Mouse (Mus musculus): ENCODE measurements around the gene Bhlhb9.
"Not testable (repeated sequence)": the region's sequence is repeated elsewhere in the genome, so short reads cannot be mapped to it uniquely, and the experiment has no call there.

Bhlhb9 gene

DNA sequence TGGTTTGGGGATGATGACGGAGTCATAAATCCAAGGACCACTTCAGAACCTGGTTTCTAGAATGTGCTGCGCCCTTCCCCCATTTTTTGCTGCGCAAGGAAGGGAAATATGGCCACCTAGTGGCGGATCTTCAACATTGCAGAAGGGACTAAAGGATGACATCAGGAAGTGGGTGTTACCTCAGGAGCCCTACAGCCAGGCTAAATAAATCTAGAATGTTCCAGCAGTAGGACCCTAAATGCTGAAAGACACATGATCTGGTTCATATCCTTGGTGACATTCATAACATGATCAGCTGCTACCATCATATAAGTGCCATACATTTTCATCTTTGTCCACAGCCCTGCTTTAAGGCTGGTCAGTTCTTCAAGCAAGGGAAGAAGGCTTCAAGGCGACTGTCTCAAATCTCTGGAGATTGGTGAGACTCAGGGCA is at the start of gene Bhlhb9:
Gene Bhlhb9, plus strand, starts transcription at position 383 of the 433 bp plus-strand sequence.
- DNase-seq (ENCODE audit: low read depth, low spot score), result peak; percentile 33

DNA sequence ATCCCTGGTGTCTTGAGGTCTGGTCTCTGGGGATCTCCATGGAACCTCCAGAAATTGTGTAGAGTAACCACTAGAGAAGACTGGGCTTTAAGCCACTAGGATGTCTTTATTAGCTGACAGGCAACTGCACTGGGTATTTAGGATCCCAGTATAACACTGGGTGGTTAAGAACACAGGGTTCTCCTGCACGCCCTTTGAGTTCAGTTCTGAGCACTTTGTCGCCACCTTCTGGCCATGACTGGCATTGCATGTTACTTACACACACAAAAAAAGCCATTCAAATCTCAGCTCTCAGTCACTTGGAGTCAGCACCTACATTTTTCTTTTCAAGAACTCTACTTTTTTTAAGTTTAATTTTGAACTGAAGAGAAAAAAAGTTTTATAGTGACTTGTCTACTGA is 44.6 kb upstream of the Bhlhb9 start:
- peak; percentile 22 for DNase-seq (ENCODE audit: low read depth, low spot score)

DNA sequence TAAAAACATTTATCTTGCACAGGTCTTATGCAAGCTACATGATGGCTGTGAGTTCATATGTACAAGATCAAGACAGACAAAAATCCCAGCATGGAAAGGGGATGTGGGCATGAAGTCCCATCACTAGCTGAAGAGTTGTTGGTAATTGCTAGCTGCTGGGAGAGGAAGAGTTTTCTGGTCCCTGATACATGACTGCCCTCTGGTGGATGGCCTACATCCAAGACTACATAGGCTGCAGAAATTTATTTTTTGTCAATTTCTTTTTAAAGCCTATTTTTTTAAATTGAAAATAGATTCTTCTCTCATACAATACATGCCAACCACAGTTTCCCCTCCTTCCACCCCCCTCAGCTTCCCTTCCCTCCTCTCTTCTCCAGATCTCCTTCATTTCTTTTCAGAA is 35.7 kb upstream of the Bhlhb9 start:
- no peak for DNase-seq (ENCODE audit: low read depth, low spot score)

DNA sequence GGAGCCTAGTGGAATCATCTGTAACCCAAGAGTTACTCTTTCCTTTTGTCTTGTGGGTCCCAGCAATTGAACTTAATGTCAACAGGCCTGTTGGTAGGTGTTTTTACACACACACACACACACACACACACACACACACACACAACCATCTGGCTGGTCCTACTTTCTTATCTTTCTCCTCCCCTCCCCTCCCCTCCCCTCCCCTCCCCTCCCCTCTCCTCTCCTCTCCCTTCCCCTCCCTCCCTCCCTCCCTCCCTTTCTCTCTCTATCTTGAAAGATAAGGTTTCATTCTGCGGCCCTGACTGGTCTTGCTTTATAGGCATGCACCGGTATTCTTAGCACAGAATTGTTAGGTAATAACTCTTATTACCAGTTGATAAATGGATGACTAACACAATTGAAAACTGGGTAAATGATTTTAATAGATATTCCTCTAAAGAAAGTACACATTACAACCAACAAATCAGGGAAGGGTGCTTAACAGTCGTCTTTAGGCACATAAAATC is 29.3 kb upstream of the Bhlhb9 start:
- DNase-seq (ENCODE audit: low read depth, low spot score), result no peak

DNA sequence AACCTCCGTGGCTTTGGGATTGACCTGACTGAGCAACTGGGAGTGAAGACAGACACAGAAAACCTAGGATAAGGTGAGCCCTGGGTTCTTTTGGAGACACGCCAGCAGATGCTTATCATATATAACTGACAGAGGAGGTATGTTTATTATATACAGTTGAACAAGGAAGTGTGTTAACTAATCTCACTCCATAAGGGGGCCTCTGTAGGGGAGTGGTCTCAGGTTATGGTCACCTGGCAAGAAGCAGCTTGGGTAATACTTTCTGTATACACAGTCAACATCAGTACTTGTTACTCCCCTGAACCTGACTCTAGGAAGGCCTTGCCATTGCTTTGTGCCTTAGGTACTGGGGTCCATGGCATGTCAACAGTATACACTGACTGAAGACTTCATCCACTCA is 28.8 kb upstream of the Bhlhb9 start:
- no peak for DNase-seq (ENCODE audit: low read depth, low spot score)

DNA sequence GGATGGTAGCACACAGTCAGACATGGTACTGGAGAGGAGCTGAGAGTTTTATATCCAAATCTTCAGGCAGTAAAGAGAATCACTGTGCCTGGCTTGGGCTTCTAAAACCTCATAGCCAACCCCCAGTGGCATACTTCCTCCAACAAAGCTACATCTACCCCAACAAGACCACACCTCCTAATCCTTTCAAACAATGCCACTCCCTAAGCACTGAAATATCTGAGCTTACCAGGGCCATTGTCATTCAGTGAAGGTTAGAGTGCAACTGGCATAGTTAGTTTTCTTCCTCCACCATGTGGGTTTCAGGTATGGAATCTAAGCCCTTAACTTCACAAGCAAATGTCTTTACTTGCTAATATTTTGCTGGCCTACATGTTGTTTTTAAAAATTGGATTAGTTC is 5.9 kb upstream of the Bhlhb9 start:
- no peak for DNase-seq (ENCODE audit: low read depth, low spot score)

DNA sequence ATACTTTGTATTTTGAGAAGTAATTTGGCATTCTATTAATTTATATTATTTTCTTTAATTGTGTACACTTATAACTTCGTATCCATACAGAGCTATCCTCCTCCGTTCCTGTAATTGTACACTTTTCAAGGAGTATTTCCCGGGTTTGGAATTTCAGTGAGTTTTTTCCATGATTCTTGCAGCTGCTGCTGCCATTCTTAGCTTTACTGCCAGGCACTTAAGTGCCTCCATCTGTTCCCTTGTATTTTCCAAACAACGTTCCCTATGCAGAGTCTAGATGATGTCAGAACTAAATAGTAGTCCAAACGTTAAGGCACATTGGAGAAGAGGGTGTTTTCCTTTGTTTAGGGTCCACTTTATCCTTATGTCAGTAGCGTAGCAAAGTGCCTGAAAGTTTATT is 5.1 kb upstream of the Bhlhb9 start:
- DNase-seq (ENCODE audit: low read depth, low spot score), result no peak

DNA sequence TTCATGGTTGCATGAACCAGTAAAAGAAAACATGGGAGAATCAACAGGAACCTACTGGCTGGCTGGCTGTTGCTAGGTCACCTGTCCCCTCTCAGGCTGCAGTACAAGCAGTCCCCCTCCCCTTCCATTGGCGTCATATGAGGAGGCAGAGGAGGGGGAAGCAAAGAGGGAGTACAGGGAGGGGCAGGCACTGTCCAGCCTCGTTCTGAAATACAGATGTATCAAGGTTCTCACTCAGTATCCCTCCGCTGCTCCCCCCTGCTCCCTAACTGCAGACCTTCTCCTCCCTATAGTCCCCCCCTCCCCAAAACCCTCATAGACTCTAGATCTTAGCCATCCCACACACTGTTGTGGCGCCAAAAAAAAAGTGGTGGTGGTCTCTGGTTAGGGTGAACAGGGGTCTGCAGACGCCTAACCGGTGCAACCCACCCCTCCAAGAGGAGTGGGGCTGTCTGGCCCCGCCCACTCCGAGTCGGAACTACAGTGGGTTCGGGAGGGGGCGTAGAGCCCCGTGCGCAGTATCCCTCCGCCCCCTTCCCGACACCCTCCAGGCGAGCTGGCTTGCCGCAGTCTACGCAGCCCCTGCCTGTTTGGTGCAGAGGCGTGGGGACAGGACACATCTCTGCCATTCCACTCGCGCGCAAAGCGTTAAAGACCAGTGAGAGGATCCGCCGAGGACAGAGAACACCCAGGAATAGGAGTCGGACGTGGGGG is 1.6 kb upstream of the Bhlhb9 start:
- peak; percentile 18 for DNase-seq (ENCODE audit: low read depth, low spot score)

DNA sequence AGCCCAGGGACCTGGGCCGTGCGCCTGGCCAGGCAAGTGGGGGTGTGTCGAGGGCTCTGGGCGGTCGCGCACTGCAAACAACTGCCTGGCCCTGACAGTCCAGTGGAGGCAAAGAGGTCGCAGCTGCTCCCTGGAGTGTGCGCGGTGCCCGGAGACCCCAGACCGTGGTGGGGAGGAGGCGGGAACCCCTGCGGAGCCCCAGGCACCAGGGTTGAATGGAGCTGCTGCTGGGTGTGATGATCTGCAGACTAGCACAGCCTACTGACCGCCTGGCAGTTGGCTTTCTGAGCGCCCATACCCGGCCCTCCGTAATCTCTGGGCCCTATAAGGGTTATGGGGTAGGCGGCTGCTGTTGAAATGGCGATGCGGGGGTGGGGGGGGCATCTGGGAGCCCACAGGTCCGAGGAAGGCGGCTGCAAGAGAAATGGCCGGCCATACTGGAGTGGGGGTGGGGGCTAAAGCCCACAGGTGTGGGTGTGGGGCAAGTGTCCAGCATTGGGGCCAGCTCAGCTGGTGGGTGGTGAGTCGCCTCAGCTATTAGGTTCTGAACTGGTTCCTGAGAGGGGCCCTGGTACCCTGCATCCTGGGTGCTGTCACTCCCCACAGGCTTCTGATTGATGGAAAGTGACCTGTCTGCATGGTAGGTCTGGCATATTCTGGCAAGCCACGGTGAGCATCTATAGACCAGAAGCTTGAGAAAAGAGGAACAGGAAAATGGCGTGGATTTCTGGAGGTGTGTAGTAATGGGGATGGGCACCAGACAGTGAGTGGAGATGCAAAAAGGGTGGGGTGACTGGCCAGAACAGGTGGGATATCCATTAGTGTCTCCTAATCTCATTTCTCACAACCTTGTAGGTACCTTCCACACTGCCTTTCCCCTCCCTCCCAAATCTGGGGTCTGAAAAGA is 836 bp upstream of the Bhlhb9 start:
- DNase-seq (ENCODE audit: low read depth, low spot score), result not testable (repeated sequence)

DNA sequence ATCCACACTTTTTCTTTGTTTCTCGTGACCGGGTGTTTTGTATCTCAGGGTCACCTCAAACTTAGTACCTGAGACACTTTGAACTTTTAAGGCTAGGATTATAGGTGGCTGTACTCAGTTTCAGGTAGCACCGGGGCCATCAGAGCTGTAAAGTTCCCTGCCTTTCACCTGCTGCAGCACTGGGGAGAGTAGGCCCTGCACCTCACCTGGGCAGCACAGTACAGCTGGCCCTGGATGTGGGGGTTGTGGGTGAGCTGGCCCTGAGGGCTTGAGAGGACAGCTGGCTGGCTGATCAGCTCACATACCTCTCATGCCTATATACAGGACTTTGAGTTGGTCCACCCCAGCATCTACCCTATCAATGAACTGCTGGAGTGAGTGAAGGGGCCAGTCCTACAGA is 6.8 kb downstream of the Bhlhb9 start:
- DNase-seq (ENCODE audit: low read depth, low spot score), result no peak

DNA sequence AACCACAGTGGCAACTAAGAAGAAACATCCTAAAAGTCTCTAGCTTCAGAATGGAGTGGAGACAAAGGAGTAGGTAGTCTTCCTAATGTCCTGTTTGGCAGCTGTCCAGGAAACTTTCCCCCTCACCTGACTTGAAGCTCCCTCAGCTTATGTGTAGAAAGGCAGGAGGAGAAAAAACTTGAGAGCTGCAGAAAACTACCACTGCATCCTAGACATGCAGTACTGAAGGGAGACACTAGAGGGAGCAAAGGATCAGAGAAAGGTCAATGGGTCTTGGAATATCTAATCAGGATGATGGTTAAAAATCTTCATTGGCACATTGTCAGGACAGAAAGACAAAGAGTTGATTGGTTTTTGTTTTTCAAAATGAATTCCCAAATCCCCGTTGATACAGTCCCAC is 8.4 kb downstream of the Bhlhb9 start:
- DNase-seq (ENCODE audit: low read depth, low spot score), result peak; percentile 34

DNA sequence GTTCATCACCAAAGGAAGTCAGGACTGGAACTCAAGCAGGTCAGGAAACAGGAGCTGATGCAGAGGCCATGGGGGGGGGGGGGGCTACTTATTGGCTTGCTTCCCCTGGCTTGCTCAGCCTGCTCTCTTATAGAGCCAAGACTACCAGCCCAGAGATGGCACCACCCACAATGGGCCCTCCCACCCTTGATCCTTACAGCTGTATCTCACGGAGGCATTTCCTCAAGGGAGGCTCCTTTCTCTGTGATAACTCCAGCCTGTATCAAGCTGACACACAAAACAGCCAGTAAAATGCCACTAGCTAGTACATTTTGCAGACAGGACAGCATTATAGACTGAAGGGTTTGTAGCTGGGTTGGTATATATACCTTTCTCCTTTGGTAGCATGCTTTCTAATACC is 38.5 kb downstream of the Bhlhb9 start:
- not testable (repeated sequence) for DNase-seq (ENCODE audit: low read depth, low spot score)

DNA sequence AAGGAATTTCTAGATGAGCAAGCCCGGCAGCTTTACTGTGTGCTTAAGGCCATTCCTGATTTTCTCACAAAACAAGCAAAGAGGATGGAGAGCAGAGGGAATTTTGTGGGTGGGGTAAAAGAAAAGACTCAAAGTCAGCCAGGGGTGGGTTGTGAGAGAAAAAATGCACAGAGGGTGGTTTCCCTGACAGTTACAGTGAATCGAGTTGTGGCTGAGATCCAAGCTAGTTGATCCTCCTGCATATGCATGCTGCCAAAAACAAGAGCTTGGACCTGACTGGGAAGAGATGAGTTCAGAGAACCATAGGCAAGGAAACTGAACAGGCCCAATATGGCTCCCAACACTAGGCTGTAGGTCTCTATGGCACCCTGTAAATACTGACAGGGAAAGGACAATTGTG is 40.5 kb downstream of the Bhlhb9 start:
- no peak for DNase-seq (ENCODE audit: low read depth, low spot score)

DNA sequence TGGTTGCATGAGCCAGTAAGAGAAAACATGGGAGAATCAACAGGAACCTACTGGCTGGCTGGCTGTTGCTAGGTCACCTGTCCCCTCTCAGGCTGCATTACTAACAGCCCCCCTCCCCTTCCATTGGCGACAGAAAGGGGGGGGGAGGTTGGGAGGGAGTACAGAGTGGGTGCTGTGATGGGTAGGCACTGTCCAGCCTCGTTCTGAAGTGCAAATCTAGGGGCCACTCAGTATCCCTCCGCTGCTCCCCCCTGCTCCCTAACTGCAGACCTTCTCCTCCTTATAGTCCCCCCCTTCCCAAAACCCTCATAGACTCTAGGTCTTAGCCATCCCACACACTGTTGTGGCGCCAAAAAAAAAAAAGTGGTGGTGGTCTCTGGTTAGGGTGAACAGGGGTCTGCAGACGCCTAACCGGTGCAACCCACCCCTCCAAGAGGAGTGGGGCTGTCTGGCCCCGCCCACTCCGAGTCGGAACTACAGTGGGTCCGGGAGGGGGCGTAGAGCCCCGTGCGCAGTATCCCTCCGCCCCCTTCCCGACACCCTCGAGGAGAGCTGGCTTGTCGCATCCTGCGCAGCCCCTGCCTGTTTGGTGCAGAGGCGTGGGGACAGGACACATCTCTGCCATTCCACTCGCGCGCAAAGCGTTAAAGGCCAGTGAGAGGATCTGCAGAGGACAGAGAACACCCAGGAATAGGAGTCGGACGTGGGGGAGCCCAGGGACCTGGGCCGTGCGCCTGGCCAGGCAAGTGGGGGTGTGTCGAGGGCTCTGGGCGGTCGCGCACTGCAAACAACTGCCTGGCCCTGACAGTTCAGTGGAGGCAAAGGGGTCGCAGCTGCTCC is 41.3 kb downstream of the Bhlhb9 start, which contains the start of gene Gprasp2:
Gene Gprasp2, plus strand, starts transcription at position 514 of the 840 bp plus-strand sequence.
- DNase-seq (ENCODE audit: low read depth, low spot score), result not testable (repeated sequence)

DNA sequence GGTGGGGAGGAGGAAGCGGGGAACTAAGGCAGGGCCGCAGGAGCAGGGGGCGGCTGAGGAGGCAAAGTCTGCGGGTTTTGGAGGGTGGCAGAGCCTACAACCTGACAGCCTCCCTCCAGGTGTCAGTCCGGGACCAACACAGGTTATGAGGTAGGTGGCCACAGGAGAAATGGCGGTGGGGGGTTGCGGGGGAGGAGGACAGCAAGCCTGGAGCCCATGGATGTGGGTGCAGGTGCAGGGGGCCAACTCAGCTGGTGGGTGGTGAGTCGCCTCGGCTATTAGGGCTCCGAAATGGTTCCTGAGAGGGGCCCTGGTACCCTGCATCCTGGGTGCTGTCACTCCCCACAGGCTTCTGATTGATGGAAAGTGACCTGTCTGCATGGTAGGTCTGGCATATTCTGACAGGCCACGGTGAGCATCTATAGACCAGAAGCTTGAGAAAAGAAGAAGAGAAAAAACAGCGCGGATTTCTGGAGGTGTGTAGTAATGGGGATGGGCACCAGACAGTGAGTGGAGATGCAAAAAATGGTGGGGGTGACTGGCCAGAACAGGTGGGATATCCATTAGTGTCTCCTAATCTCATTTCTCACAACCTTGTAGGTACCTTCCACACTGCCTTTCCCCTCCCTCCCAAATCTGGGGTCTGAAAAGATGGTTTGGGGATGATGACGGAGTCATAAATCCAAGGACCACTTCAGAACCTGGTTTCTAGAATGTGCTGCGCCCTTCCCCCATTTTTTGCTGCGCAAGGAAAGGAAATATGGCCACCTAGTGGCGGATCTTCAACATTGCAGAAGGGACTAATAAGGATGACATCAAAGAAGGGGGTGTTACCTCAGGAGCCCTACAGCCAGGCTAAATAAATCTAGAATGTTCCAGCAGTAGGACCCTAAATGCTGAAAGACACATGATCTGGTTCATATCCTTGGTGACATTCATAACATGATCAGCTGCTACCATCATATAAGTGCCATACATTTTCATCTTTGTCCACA is 42.3 kb downstream of the Bhlhb9 start:
- not testable (repeated sequence) for DNase-seq (ENCODE audit: low read depth, low spot score)

DNA sequence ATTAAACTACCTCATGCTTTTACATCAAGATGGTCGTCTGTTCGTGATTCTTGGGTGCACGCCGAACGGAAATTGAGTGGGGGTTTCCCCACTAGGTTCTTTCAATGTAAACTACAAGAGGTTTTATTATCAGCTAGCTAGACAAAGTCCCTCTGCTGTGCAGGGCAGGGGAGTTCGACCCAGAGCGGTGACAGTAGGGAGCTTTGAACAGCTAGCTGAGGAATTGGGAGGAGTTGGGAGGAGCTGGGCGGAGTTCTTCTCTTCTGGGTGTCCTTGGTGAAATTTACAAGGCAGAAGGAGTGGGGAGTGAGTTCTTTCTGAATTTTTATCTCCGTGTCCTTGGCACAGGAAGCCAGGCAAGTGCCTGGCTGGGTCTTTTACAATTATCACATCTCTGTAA is 69.4 kb downstream of the Bhlhb9 start:
- DNase-seq (ENCODE audit: low read depth, low spot score), result not testable (repeated sequence)

DNA sequence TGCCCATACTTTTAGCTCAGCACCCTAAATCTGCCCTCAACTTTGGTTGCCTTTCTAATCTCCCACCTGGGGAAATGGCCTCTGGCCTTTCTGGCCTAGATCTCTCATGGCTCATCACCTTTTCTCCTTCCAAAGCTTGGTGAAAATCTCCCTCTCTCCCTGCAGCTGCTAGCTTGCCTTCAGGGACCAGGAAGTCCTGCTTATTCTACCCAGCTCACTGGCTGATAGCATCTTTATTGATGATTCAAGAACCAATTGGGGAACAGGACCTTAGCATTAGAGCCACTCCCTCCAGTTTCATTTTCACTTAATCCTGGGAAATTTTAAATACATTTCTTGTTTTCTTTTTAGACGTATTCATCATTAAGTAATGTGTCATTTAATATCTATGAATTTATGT is 79.3 kb downstream of the Bhlhb9 start:
- no peak for DNase-seq (ENCODE audit: low read depth, low spot score)

DNA sequence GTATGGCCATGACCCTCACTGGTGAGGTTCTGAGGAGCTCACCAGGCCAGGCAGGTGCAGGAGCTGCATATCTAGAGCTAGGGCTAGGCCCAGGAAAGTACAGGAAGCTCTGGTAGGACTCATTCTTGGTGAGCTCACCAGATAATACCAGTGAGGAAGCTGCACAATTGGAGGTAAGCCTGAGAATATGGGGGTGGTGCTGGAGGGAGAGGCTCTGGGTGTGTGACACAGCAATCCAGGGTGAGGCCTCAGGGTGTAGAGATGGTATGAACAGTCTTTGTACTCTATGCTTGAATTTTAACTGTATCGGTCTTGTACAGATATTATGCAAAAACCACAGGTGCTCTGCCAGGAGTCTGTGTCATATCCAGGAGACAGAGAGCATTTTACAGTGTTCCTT is 82.2 kb downstream of the Bhlhb9 start:
- DNase-seq (ENCODE audit: low read depth, low spot score), result no peak

DNA sequence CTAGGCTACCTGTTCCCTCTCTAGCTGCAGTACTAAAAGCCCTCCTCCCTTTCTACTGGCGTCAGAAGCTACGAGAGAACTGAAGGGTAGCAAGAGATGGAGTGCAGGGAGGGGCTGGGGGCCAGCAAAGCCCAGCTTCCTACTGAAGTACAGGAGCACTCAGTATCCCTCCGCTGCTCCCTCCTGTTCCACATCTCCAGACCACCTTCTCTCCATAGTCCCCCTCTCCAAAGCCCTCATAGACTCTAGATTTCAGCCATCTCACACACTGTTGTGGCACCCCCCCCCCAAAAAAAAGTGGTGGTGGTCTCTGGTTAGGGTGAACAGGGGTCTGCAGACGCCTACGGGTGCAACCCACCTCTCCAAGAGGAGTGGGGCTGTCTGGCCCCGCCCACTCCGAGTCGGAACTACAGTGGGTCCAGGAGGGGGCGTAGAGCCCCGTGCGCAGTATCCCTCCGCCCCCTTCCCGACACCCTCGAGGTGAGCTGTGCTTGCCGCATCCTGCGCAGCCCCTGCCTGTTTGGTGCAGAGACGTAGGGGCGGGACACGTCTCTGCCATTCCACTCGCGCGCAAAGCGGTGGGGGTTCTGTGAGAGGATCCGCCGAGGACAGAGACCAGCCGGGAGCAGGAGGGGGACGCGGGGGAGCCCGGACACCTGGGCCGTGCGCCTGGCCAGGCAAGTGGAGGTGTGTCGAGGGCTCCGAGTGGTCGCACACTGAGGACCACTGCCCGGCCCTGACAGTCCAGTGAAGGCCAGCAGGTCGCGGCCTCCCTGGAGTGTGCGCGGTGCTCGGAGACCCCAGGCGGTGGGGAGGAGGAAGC is 88.2 kb downstream of the Bhlhb9 start:
- no peak for DNase-seq (ENCODE audit: low read depth, low spot score)

DNA sequence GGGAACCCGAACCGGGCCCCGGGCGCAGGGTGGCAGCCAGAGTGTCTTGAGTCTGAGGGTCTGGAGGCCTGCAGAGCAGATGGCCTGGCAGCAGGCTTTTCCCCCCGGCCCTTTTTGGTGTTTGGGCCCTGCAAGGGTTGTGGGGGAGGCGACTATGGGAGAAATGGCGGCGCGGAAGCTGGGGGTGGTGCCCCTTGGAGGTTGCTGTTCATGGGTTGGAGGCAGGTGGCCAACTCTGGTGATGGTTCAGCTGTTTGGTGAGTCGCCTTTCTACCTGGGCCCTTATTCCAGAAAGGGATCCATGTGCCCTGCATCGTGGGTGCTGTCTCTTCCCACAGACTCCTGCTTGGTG is 88.8 kb downstream of the Bhlhb9 start:
- DNase-seq (ENCODE audit: low read depth, low spot score), result no peak
